Mouse (Mus musculus) liver, adult 2 months (tissue): ENCODE measurements at regions not wholly inside any gene's neighbourhood (a gene's known extent, or its start where the extent isn't known, plus 50 kb on each side); places are given as distances from the start of the nearest gene placed in this dataset.

ENCODE experiments used
- DNase-seq: peaks from one replicate; pipeline ENCODE4 v3.0.0-alpha.2; 2011; ENCODE audit warnings: low read depth, low spot score; ENCODE audit errors: extremely low read depth
- H3K27ac ChIP-seq: fragments of 200-500 bp; replicated peaks from 2 replicates; pipeline ENCODE4 v1.5.1; 2012; ENCODE audit warnings: low read depth, mild to moderate bottlenecking, control low read depth, inconsistent platforms, low read length; ENCODE audit not compliant: insufficient read depth
- H3K27me3 ChIP-seq: fragments of 200-500 bp; 2 replicates; pipeline ENCODE4 v1.6.1; 2012; ENCODE audit warnings: mild to moderate bottlenecking, moderate library complexity, low read length, inconsistent platforms; ENCODE audit not compliant: control insufficient read depth, insufficient read depth
- H3K36me3 ChIP-seq: fragments of 200-500 bp; 2 replicates; pipeline ENCODE4 v1.6.1; 2012; ENCODE audit warnings: low read length, inconsistent platforms; ENCODE audit not compliant: control insufficient read depth, insufficient read depth
- H3K4me1 ChIP-seq: fragments of 200-500 bp; 2 replicates; pipeline ENCODE4 v1.6.1; 2011; ENCODE audit warnings: low read length; ENCODE audit not compliant: control insufficient read depth, insufficient read depth
- H3K4me3 ChIP-seq: fragments of 200-500 bp; 2 replicates; pipeline ENCODE4 v1.5.1; 2011; ENCODE audit warnings: low read depth, mild to moderate bottlenecking, control low read depth, low read length, moderate library complexity; ENCODE audit not compliant: insufficient read depth
- H3K79me2 ChIP-seq: fragments of 200-500 bp; 2 replicates; pipeline ENCODE4 v1.6.1; 2012; ENCODE audit warnings: inconsistent platforms, mild to moderate bottlenecking, low read length, moderate library complexity; ENCODE audit not compliant: control insufficient read depth, insufficient read depth
- H3K9ac ChIP-seq: fragments of 200-500 bp; 2 replicates; pipeline ENCODE4 v1.6.1; 2012; ENCODE audit warnings: low read depth, mild to moderate bottlenecking, control low read depth, inconsistent platforms, low read length
- CTCF ChIP-seq: fragments of 200-500 bp; IDR thresholded peaks from 2 replicates; pipeline ENCODE4 v1.5.1; 2011; ENCODE audit warnings: low read depth, low read length, control low read depth
- POLR2A ChIP-seq: fragments of 200-500 bp; IDR thresholded peaks from 2 replicates; pipeline ENCODE4 v1.6.1; 2011; ENCODE audit warnings: low read length, control low read depth; ENCODE audit not compliant: insufficient read depth; ENCODE audit errors: extremely low read depth
- WGBS: fragments of 180-500 bp; shearing (Covaris S2); methylation state at CpG from one replicate; pipeline ENCODE4 v1.1.7; 2018; 5-methylcytosine and 5-hydroxymethylcytosine counted together

DNA sequence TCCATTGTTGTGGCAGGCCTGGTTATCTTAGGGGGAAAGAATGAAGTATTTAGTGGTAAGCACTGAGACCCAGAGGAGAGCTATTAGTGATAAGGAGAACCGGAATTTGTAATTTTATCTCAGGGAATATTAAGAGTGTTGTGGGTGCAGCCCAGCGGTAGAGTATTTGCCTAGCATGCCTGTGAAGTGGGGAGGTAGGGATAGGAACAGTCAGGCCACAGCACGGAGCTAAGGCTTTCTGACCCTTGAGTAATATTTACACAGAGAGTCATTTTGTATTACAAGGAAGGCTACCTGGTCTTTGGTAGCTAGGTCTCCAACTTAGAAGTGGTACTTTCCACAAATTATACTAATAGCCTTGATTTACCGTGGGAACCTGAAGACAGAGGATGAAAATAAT, 49.8 kb upstream of the Lrig2 start:
- no peak overlapping the region for H3K9ac ChIP-seq
- H3K79me2 ChIP-seq: no peaks in the 10 kb centered on the region
- no peaks in the 10 kb centered on the region for H3K36me3 ChIP-seq
- no peak for DNase-seq
- no peaks in the 10 kb centered on the region for H3K4me1 ChIP-seq
- no peak overlapping the region for H3K27ac ChIP-seq
- no peak overlapping the region for H3K4me3 ChIP-seq
- WGBS: 70% methylated on average over 4 of the region's 4 CpGs
- H3K27me3 ChIP-seq: no peaks in the 10 kb centered on the region
- TF ChIP-seq CTCF (no peak), POLR2A (no peak)
